Mouse (Mus musculus) granulocyte monocyte progenitor cell, adult 5-6 weeks (primary cell): Measurements from ENCODE around the gene Gm5662. TPM values are rescaled to one million over a fixed set of nuclear protein-coding genes. Genes with fewer than 3 reads are reported as not detected.
"Not testable (repeated sequence)": the region's sequence is repeated elsewhere in the genome, so short reads cannot be mapped to it uniquely, and the experiment has no call there.

Source experiments
- ATAC-seq: replicated peaks from 2 replicates; pipeline ENCODE4 v1.8.0; 2016; ENCODE audit warnings: mild to moderate bottlenecking, moderate TSS enrichment, inconsistent platforms; ENCODE audit not compliant: poor library complexity, severe bottlenecking
- total RNA-seq, 2 experiments: library from RNA; stranded (forward) in 1 of 2; stranded (reverse) in 1 of 2; fragments of 200-712, 200-1000 nt in 1 of 2; fragments of >200 nt in 1 of 2; fragmentation: Nextera tagmentation in 1 of 2; gene quantifications; 2 replicates each; pipeline ENCODE4 v1.2.3; 2014 to 2017

The Gm5662 gene
- total RNA-seq (2014; fragmentation: Nextera tagmentation): not detected in 2 replicates
- total RNA-seq (2017): not detected in 2 replicates

- not testable (repeated sequence) for ATAC-seq
These were observed at the start of gene Gm5662 for GRCm38 (mm10) chr12:88274400-88274799. Gene Gm5662, minus strand, starts transcription at chr12:88274500.

- ATAC-seq: not testable (repeated sequence)
These were observed 49.6 kb upstream of the Gm5662 start, which contains the start of gene Gm5039 for GRCm38 (mm10) chr12:88323926-88324325. Gene Gm5039, minus strand, starts transcription at chr12:88324026.

GRCm38 (mm10) chr12:88314556-88314955 is 40.3 kb upstream of the Gm5662 start:
- ATAC-seq: no peak

GRCm38 (mm10) chr12:88297171-88297570 is 22.9 kb upstream of the Gm5662 start:
- ATAC-seq: not testable (repeated sequence)

GRCm38 (mm10) chr12:88293082-88293481 is 18.8 kb upstream of the Gm5662 start:
- not testable (repeated sequence) for ATAC-seq

- ATAC-seq: not testable (repeated sequence)
These were observed 10.9 kb upstream of the Gm5662 start for GRCm38 (mm10) chr12:88285224-88285623.

- no peak for ATAC-seq
These were observed 17.1 kb downstream of the Gm5662 start for GRCm38 (mm10) chr12:88257241-88257640.

- ATAC-seq: not testable (repeated sequence)
These were observed 18.4 kb downstream of the Gm5662 start for GRCm38 (mm10) chr12:88255917-88256316.

- not testable (repeated sequence) for ATAC-seq
These were observed 24.3 kb downstream of the Gm5662 start, which contains the start of gene Gm8332 for GRCm38 (mm10) chr12:88250000-88250399. Gene Gm8332, minus strand, starts transcription at chr12:88250100.

GRCm38 (mm10) chr12:88245786-88246185 is 28.5 kb downstream of the Gm5662 start:
- not testable (repeated sequence) for ATAC-seq

- ATAC-seq: not testable (repeated sequence)
These were observed 31.4 kb downstream of the Gm5662 start for GRCm38 (mm10) chr12:88242940-88243339.

Other genes starting within 250 kb of the Gm5662 start
- not detected in 2 replicates for gene Gm2056, start 247.5 kb downstream of the Gm5662 start, total RNA-seq (2014; fragmentation: Nextera tagmentation)
- not detected in 2 replicates for gene Gm2056, start 247.5 kb downstream of the Gm5662 start, total RNA-seq (2017)
- not detected in 2 replicates for gene Gm16368, start 190.8 kb downstream of the Gm5662 start, total RNA-seq (2014; fragmentation: Nextera tagmentation)
- not detected in 2 replicates for gene Gm16368, start 190.8 kb downstream of the Gm5662 start, total RNA-seq (2017)
- not detected in 2 replicates for gene Gm10436, start 92.4 kb downstream of the Gm5662 start, total RNA-seq (2014; fragmentation: Nextera tagmentation)
- gene Gm10436, start 92.4 kb downstream of the Gm5662 start, total RNA-seq (2017): not detected in 2 replicates
- gene Gm8332, start 24.4 kb downstream of the Gm5662 start, total RNA-seq (2014; fragmentation: Nextera tagmentation): not detected in 2 replicates
- gene Gm8332, start 24.4 kb downstream of the Gm5662 start, total RNA-seq (2017): not detected in 2 replicates
- gene Gm5039, start 49.5 kb upstream of the Gm5662 start, total RNA-seq (2014; fragmentation: Nextera tagmentation): not detected in 2 replicates
- not detected in 2 replicates for gene Gm5039, start 49.5 kb upstream of the Gm5662 start, total RNA-seq (2017)
- gene Adck1, start 86.1 kb upstream of the Gm5662 start, total RNA-seq (2014; fragmentation: Nextera tagmentation): 13.8 and 17.2 TPM in 2 replicates
- gene Adck1, start 86.1 kb upstream of the Gm5662 start, total RNA-seq (2017): 20.3 and 29.4 TPM in 2 replicates